Mouse (Mus musculus): Measurements from ENCODE around the gene Cbx8. TPM values are rescaled to one million over a fixed set of nuclear protein-coding genes. Genes with fewer than 3 reads are reported as not detected.

Gene Cbx8
- polyA plus RNA-seq, 1 experiment from 2014 or later, result 8.5 TPM

- Histone ChIP-seq H3K4me2 (ENCODE audit: low read length) (no peak overlapping the region), H3K9me3 (replicated peaks; ENCODE audit: control insufficient read depth, low read length, poor library complexity, severe bottlenecking) (no peaks in the 10 kb centered on the region), H3K4me3 (ENCODE audit: low read depth, low read length) (no peak overlapping the region), H3K27ac (ENCODE audit: low read length) (no peak overlapping the region), H3K27me3 (ENCODE audit: control insufficient read depth, insufficient read depth, low read depth, low read length) (no peaks in the 10 kb centered on the region), H3K4me1 (ENCODE audit: control insufficient read depth, insufficient read depth, low read length) (no peaks in the 10 kb centered on the region), H3K9ac (ENCODE audit: low read depth, low read length) (no peak overlapping the region), H3K36me3 (ENCODE audit: control insufficient read depth, insufficient read depth, low read length) (no peaks in the 10 kb centered on the region)
- no peak for ATAC-seq
- WGBS, result 79% methylated on average over 3 of the region's 3 CpGs
Observed at GRCm38 (mm10) chr11:118992781-118993180, 48.0 kb downstream of the Cbx8 start.

- H3K4me2 ChIP-seq (ENCODE audit: low read length), result no peak within 1 kb of the TSS
- H3K9me3 ChIP-seq (replicated peaks; ENCODE audit: control insufficient read depth, low read length, poor library complexity, severe bottlenecking), result no peaks in the 10 kb centered on the region
- 91% methylated on average over 10 of the region's 10 CpGs for WGBS
- no peak for ATAC-seq
- H3K27ac ChIP-seq (ENCODE audit: low read length), result no peak within 1 kb of the TSS
- peaks cover 5% of the 10 kb centered on the region; the same call in 1 of the 2 replicates for H3K4me1 ChIP-seq (ENCODE audit: control insufficient read depth, insufficient read depth, low read length)
- H3K36me3 ChIP-seq (ENCODE audit: control insufficient read depth, insufficient read depth, low read length), result no peaks in the 10 kb centered on the region
- H3K4me3 ChIP-seq (ENCODE audit: low read depth, low read length), result no peak within 1 kb of the TSS
- no peaks in the 10 kb centered on the region for H3K27me3 ChIP-seq (ENCODE audit: control insufficient read depth, insufficient read depth, low read depth, low read length)
- H3K9ac ChIP-seq (ENCODE audit: low read depth, low read length), result no peak within 1 kb of the TSS
Observed at GRCm38 (mm10) chr11:118987999-118988398, 52.8 kb downstream of the Cbx8 start, which contains the start of gene Enpp7. TSS of gene Enpp7 (plus strand) at chr11:118988188.

Other genes starting within 250 kb of the Cbx8 start
- 49.1 and 54.9 TPM in 2 replicates for gene Rbfox3, start 129.4 kb downstream of the Cbx8 start, polyA plus RNA-seq (2015; fragmentation: Nextera tagmentation; extraction: Ambion mirVana)
- not detected in 2 replicates for gene Enpp7, start 52.8 kb downstream of the Cbx8 start, polyA plus RNA-seq (2015; fragmentation: Nextera tagmentation; extraction: Ambion mirVana)
- 13.3 and 18.0 TPM in 2 replicates for gene Cbx2, start 18.0 kb downstream of the Cbx8 start, polyA plus RNA-seq (2015; fragmentation: Nextera tagmentation; extraction: Ambion mirVana)
- gene Cbx4, start 45.3 kb upstream of the Cbx8 start, polyA plus RNA-seq (2015; fragmentation: Nextera tagmentation; extraction: Ambion mirVana), result 23.9 and 25.6 TPM in 2 replicates
- gene Tbc1d16, start 187.5 kb upstream of the Cbx8 start, polyA plus RNA-seq (2015; fragmentation: Nextera tagmentation; extraction: Ambion mirVana), result 47.7 and 56.7 TPM in 2 replicates
- 18.0 and 20.1 TPM in 2 replicates for gene Ccdc40, start 187.6 kb upstream of the Cbx8 start, polyA plus RNA-seq (2015; fragmentation: Nextera tagmentation; extraction: Ambion mirVana)
- 102 and 120 TPM in 2 replicates for gene Gaa, start 226.9 kb upstream of the Cbx8 start, polyA plus RNA-seq (2015; fragmentation: Nextera tagmentation; extraction: Ambion mirVana)